Mouse (Mus musculus) ES-CJ7 (cell line): Measurements from ENCODE around the gene Ascc2.
"Not testable (repeated sequence)": the region's sequence is repeated elsewhere in the genome, so short reads cannot be mapped to it uniquely, and the experiment has no call there.

Experiments
- DNase-seq: peaks from one replicate; pipeline ENCODE4 v3.0.0; 2011; ENCODE audit warnings: low read depth, low spot score

Gene Ascc2

GRCm38 (mm10) chr11:4629861-4630280, 7.7 kb upstream of the Ascc2 start:
- DNase-seq: no peak

- no peak for DNase-seq
Measured at GRCm38 (mm10) chr11:4633420-4633819, 4.1 kb upstream of the Ascc2 start.

- no peak for DNase-seq
Measured at GRCm38 (mm10) chr11:4634395-4634794, 3.2 kb upstream of the Ascc2 start.

GRCm38 (mm10) chr11:4636782-4637342, 685 bp upstream of the Ascc2 start:
- no peak for DNase-seq

- DNase-seq: no peak
Measured at GRCm38 (mm10) chr11:4638261-4638660, 714 bp downstream of the Ascc2 start.

GRCm38 (mm10) chr11:4641185-4641584, 3.6 kb downstream of the Ascc2 start:
- no peak for DNase-seq

GRCm38 (mm10) chr11:4643722-4644121, 6.2 kb downstream of the Ascc2 start:
- peak; percentile 50 for DNase-seq

- not testable (repeated sequence) for DNase-seq
Measured at GRCm38 (mm10) chr11:4645180-4645579, 7.6 kb downstream of the Ascc2 start.

GRCm38 (mm10) chr11:4646409-4646808, 8.9 kb downstream of the Ascc2 start:
- DNase-seq: no peak

- DNase-seq: no peak
Measured at GRCm38 (mm10) chr11:4659818-4660217, 22.3 kb downstream of the Ascc2 start.

GRCm38 (mm10) chr11:4660309-4661025, 22.9 kb downstream of the Ascc2 start:
- no peak for DNase-seq

- DNase-seq: no peak
Measured at GRCm38 (mm10) chr11:4661324-4661723, 23.8 kb downstream of the Ascc2 start.

GRCm38 (mm10) chr11:4661871-4662495, 24.4 kb downstream of the Ascc2 start:
- DNase-seq: no peak

GRCm38 (mm10) chr11:4662496-4662878, 24.9 kb downstream of the Ascc2 start:
- DNase-seq: no peak

GRCm38 (mm10) chr11:4671736-4672135, 34.2 kb downstream of the Ascc2 start:
- no peak for DNase-seq

- DNase-seq: no peak
Measured at GRCm38 (mm10) chr11:4674593-4674992, 37.0 kb downstream of the Ascc2 start.

GRCm38 (mm10) chr11:4675126-4675562, 37.6 kb downstream of the Ascc2 start:
- DNase-seq: no peak

- no peak for DNase-seq
Measured at GRCm38 (mm10) chr11:4675693-4676092, 38.1 kb downstream of the Ascc2 start.

- no peak for DNase-seq
Measured at GRCm38 (mm10) chr11:4677250-4677872, 39.8 kb downstream of the Ascc2 start.

GRCm38 (mm10) chr11:4678700-4679440, 41.3 kb downstream of the Ascc2 start:
- DNase-seq: no peak

GRCm38 (mm10) chr11:4679441-4679832, 41.9 kb downstream of the Ascc2 start:
- DNase-seq: no peak

GRCm38 (mm10) chr11:4680126-4680525, 42.6 kb downstream of the Ascc2 start:
- no peak for DNase-seq
